Mouse (Mus musculus): ENCODE measurements at regions not wholly inside any gene's neighbourhood (a gene's known extent, or its start where the extent isn't known, plus 50 kb on each side); places are given as distances from the start of the nearest gene placed in this dataset.

DNA sequence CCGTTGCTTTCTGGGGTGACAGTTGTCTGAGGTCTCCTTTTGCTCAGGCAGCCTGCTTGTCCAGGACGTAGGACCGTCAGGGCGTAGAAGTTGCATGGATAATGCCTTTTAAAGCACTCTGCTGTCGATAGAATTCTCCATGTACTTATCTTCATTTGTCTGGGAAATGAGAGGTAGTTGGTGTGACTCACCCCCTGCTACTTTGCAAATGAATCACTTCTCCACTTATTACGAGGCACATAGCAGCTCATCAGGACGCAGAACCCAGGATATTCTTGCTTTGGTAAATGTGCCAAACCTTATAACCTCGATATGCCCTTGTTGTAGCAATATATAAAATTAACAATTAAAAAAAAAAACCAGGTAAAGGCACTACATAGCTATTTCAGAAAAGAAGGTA is 159.7 kb upstream of the Smlr1 start:
- TF ChIP-seq POLR2A (IDR thresholded peaks at IDR 0.05; ENCODE audit: borderline replicate concordance, extremely low read depth, insufficient read depth, insufficient read length, poor library complexity, severe bottlenecking) (no peak), CTCF (IDR thresholded peaks at IDR 0.05; ENCODE audit: borderline replicate concordance, extremely low read depth, insufficient read depth, insufficient read length) (no peak)
